Mouse (Mus musculus): ENCODE results near the gene Chn2.

Chn2 gene

GRCm38 (mm10) chr6:54076625-54077024, 37.3 kb downstream of the Chn2 start:
- no peak for DNase-seq (ENCODE audit: low spot score)

- no peak for DNase-seq (ENCODE audit: low spot score)
These were observed 38.9 kb downstream of the Chn2 start for GRCm38 (mm10) chr6:54078269-54078668.

- no peak for DNase-seq (ENCODE audit: low spot score)
These were observed 40.5 kb downstream of the Chn2 start for GRCm38 (mm10) chr6:54079881-54080280.

DNA sequence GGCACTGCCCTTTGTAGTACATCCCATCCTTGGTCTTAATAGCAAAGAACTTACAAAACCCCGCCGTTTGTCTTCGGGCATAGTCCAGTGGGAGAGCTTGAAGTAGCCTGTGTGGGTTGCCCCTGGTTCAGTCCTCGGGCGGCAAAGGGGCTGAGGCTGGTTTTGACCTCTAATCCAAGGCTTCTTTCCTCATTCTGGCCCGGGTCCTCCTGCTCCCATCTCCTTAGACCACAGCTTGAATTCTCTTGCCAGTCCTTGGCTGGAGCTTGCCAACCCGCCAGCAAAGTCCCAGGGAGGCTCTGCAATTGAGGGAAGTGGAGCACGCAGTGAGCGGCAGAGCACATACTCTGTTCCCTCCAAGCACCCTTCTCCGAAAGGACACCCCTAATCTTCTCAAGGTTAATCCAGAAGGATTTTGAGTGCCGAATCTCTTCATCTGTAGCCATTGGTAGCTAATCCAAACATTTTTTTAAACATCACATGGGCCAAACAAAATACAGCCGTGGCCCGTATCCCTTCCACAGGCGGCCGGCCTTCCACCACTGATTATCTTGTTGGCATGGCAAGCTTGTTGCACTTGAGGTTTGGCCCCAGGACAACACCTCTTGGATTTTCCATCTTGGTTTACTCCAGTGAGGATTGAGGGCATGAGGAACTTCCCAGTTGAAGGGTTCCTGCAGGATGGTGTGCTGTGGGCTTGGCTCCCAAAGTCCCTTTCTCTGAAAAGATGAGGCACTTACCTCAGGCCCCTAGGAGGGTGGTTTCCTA, 41.3 kb downstream of the Chn2 start:
- no peak for DNase-seq (ENCODE audit: low spot score)

- DNase-seq (ENCODE audit: low spot score) = no peak
These were observed 43.2 kb downstream of the Chn2 start for GRCm38 (mm10) chr6:54082576-54082975.

GRCm38 (mm10) chr6:54084046-54084445, 44.7 kb downstream of the Chn2 start:
- DNase-seq (ENCODE audit: low spot score) = no peak

DNA sequence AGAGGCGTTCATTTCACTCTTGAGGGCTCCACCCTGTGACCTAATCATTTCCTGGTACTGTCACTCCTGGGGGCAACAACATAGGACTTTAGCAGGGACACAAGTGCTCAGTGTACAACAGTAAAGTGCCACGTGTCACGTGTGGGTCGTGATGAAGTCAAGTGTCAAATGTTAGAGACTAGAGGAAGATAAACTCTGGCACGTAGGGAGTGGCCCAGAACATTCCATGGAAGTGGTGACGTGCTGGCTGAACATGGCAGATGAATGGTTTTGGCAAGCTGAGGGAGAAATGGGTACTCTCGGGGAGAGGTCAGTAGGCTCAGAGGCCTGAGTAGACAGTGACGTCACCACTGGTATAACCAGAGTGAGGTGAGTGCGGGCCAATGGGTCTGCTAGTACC, 45.7 kb downstream of the Chn2 start:
- no peak for DNase-seq (ENCODE audit: low spot score)

DNA sequence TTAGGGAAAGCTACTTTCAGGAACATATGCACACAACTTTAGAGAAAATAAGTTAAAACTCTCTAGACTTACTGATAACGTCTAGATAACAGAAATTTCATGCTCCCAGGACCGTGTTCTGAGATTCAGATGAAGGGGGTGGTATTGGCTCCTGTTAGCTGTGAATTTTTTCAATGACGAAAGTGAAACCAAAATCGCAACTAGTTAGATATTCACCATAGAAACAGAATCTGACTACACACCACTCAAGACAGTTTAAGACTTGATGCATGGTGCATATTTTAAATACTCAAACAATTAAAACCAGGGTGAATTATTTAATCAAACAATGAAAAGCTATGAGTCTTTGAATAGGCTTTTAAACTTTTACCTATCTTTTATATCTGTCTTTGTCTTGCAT, 48.8 kb downstream of the Chn2 start:
- DNase-seq (ENCODE audit: low spot score) = no peak

DNA sequence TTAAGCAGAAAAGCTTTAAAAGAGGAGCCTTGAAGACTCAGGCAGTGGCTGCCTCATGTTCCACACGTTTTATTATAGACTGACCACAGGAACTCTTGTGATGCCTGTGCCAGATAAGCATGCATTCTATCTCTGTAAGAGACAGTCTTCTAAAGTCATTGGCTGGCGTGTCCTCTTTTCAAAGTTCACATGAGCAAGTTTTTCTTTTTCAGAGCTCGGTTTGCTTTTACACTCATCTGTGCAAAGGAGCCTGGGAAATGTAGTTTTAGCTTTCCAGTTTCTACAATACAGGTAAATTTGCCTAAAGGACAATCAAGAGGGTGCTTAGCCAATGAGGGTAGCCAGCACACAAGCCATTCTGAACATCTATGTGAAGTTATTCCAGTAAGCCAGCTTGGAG, 51.5 kb downstream of the Chn2 start:
- no peak for DNase-seq (ENCODE audit: low spot score)

GRCm38 (mm10) chr6:54092920-54093319, 53.6 kb downstream of the Chn2 start:
- DNase-seq (ENCODE audit: low spot score) = no peak

DNA sequence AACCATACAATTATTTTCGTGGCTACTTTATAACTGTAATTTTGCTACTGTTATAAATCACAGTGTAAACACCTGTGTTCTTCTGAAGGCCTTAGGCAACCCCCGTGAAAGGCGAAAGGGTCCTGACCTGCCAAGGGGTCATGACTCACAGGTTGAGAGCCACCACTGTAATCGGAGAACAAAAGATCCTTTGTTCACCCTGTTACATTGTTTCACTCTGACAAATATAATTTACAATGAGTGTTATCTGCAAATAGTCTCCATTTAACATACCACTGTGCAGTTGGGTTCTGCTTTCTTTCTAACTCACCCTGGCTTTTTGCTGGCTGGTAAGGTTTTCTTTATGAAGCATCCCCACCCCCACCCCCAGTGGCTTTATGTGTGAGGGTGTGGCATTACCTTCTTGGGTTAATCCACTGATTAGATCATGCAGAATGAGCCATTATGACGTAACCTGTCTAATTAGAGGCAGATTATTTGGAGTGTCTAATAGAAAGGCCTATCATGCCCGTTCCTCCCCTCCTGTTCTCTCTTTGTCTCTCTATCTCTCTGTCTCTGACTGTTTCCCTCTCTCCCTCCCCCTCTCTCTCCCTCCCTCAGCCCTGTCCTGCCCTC, 56.9 kb downstream of the Chn2 start:
- no peak for DNase-seq (ENCODE audit: low spot score)

GRCm38 (mm10) chr6:54096836-54097235, 57.5 kb downstream of the Chn2 start:
- DNase-seq (ENCODE audit: low spot score) = no peak

- DNase-seq (ENCODE audit: low spot score) = no peak
These were observed 59.0 kb downstream of the Chn2 start for GRCm38 (mm10) chr6:54098339-54098738.

- DNase-seq (ENCODE audit: low spot score) = no peak
These were observed 60.3 kb downstream of the Chn2 start for GRCm38 (mm10) chr6:54099659-54100058.

- DNase-seq (ENCODE audit: low spot score) = no peak
These were observed 62.9 kb downstream of the Chn2 start for GRCm38 (mm10) chr6:54102210-54102609.

DNA sequence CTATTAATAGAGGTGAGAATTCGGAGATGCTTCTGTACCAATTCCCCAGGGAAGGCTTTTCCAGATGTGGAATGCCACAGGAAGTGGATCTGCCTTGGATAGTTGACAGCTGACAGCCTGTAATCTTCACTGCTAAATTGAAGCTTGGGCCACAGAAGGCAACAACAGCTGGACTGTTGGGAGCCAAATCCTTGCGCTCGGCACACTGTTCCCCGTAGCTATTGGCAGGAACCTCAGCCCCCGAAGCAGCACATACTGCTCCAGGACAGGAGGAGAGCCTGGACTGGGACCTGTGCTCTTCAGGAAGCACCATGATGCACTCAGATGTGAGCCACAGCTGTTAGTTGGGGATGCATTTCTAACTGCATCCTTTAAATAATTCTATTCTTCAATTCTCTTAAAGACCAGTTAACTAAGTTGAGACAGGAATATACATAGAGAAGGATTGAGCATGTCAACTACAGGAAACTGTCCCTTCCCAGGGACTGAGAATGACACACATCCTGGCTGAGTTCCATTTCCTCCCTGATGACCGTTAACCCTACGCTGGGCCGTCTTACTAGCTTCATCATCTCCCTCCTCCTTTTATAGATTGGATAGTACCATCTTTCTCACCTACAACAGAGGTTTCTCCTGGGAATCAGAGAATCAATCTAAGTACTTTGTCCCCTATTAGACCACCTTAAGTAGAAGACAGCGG, 64.1 kb downstream of the Chn2 start:
- no peak for DNase-seq (ENCODE audit: low spot score)

DNA sequence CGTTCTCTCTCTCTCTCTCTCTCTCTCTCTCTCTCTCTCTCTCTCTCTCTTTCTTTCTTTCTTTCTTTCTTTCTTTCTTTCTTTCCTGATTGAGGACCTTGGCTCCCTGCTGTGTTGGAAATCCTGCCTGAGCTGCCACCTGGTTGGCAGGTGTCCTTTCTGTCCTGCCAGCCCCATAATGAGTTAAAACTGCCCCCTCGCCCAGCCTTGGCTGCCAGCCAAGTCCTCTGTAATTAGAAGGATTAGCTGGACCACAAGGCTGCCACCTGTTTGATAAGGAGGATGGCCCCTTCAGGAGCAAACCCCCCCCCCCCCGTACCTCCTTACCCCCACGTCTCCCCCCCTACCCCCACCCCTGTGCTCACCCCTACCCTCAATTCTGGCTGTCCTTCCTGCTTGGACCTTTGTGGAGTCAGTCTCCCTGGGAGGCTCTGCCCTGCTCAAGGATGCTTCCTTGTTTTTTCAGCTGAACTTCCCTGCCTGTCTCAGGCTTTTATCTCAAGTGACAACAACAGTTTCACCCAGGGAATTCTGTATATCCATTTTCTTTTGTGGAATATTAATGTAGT, 72.1 kb downstream of the Chn2 start:
- DNase-seq (ENCODE audit: low spot score) = no peak

DNA sequence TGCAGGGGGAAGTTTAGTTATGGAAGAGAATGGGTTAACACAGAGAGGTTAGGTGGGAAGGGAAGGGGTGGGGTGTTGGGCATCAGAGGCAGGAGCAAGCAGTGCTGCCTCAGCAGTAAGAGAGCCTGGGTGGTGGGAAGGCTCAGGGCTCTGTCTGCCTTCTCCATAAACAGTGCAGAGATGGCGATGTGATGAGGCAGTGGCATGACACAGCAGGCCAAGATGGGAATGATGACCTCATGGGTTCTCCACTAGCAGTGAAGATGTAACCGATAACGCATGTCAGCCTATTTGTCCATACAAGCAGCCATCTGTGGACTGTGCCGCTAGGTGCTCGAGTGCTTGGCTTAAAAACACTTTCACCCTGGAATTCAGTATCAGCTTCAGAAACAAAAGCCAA, 74.0 kb downstream of the Chn2 start:
- no peak for DNase-seq (ENCODE audit: low spot score)

DNA sequence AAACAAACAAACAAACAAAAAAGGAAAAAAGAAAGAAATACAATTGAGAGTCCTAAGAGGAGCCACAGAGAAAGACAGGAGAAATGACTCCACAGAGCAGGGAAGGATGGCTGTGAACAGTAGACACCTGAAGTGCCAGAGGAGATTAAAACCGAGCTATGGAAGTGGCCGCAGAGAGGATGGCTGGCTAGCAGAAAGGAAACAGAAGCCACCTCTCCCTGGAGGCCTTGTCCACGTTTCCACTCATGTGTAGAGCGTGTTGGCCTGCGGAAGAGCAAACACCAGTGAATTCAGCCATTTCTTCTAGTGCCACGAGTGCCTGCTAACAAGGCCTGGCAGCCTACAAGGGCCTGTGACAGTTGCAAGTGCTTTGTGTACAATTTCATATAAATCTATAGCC, 75.1 kb downstream of the Chn2 start:
- no peak for DNase-seq (ENCODE audit: low spot score)

DNA sequence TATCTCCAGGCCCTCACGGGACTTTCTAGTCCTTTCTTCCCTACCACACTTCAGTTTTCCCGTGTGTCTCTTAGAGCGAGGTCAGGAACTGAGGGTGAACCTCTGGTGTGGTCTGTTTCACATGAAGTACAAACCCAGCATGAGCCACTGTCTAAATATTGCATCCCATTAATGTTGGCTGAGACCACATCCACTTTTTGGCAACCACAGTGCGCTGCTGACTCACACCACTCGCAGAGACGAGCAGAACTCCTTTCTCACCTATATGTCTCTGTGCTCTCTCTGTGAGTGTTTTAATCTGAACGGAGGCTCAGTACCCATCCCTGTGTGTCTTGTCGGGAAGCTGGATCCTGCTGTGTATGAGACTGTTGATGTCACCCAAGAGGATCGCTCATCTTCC, 76.9 kb downstream of the Chn2 start:
- no peak for DNase-seq (ENCODE audit: low spot score)

DNA sequence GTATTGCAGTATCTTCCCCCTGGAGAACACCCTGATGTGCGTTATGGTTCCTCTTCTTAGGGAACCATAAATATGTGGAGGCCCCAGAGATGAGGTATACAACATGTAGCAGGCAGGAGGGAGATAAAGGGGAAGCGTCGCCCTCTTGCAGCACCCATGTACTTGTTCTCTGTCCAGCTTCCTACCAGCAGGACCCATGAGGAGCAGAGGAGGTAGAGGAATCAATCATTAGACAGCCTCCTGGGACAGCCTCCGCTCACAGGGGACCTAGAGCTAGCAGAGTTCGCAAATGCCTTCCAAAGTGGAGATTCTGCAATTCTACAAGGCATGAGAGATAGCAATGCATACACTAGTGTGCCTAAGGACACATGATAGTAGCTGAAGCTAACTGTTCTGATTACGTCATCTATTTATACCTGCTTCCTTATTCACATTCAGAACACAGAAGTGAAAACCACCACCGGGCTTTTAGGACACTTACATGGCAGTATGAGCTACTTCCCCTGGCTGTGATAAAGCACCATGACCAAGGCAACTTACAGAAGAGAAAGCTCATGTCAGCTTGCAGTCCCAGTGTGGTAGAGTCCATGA, 77.7 kb downstream of the Chn2 start:
- no peak for DNase-seq (ENCODE audit: low spot score)

DNA sequence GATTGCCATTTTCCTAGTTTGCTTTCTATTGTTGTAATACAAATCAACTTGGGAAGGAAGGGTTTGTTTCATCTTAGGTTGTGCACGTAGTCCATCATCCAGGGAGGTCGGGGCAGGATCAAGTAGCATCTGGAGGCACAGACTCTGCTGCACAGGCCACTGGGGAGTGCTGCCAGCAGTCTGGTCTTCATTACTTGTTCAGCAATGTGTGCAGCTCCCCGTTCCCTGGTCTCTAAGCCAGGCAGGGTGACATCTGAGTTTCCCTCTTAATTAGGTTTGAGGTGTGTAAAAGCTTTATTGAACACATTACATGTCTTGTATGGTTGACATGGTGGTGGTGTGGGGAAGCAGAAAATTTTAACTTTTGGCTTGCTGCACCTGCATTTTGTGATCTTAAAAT, 79.0 kb downstream of the Chn2 start:
- DNase-seq (ENCODE audit: low spot score) = no peak

DNA sequence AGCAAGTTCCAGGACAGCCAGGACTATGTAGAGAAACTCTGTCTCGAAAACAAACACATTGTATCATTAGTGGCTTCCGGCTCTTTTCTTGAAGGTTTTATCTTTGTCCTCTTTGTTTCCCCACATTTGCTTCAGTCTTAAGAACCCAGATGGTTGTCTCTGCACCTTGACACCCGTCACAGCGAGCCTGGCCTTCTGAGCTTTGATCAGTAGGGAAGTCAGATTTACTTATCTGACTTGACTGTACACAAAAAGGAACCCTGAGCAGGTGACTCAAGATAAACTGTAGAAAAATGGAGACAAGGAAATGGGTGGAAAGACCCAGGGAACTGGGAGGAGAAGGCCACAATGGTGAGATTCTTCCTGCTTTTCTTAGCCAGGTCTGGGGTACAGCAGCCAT, 79.5 kb downstream of the Chn2 start:
- no peak for DNase-seq (ENCODE audit: low spot score)
